Mouse (Mus musculus): ENCODE measurements at regions not wholly inside any gene's neighbourhood (a gene's known extent, or its start where the extent isn't known, plus 50 kb on each side); places are given as distances from the start of the nearest gene placed in this dataset.
"Not testable (repeated sequence)": the region's sequence is repeated elsewhere in the genome, so short reads cannot be mapped to it uniquely, and the experiment has no call there.

- no peaks in the 10 kb centered on the region for H3K9me3 ChIP-seq
- no peak overlapping the region for H3K4me3 ChIP-seq
- H3K9ac ChIP-seq, result no peak overlapping the region
- 73% methylated on average over 2 of the region's 2 CpGs for WGBS
- no peaks in the 10 kb centered on the region for H3K36me3 ChIP-seq
- no peak overlapping the region for H3K27ac ChIP-seq
- no peaks in the 10 kb centered on the region for H3K4me1 ChIP-seq
- ATAC-seq (ENCODE audit: insufficient number of reproducible peaks, insufficient read depth, low FRiP score, low TSS enrichment, low read depth), result no peak
- H3K27me3 ChIP-seq, result no peaks in the 10 kb centered on the region
- H3K4me2 ChIP-seq, result no peak overlapping the region
Observed at GRCm38 (mm10) chr16:25478300-25478699, 191.7 kb downstream of the Tprg start.

DNA sequence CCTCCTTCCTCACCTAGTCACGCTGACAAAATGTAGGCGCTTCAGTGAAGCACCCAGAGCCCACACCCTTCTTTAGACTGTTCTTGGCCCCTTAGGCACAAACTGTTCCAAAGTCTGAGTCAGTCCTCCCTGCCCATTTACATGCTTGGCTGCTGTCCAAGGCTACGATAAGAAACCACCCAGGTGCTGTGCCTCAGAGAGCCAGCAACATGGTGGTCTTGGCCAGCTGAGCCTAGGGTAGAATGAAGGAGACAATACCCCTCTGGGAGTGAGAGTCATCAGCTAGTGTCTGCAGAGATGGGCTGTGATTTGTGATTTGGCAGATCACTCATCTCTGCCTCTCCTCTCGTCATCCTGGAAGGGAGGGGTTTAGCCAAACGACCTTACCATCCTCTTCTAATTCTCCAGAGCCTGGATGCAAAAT is 197.2 kb downstream of the Tprg start:
- 58% methylated on average over 5 of the region's 5 CpGs for WGBS
- H3K4me3 ChIP-seq, result no peak overlapping the region
- H3K9me3 ChIP-seq, result no peaks in the 10 kb centered on the region
- no peak overlapping the region for H3K4me2 ChIP-seq
- H3K9ac ChIP-seq, result no peak overlapping the region
- H3K36me3 ChIP-seq, result no peaks in the 10 kb centered on the region
- no peak overlapping the region for H3K27ac ChIP-seq
- peak; percentile 56; the same call in 1 of the 2 replicates for ATAC-seq (ENCODE audit: insufficient number of reproducible peaks, insufficient read depth, low FRiP score, low TSS enrichment, low read depth)
- no peaks in the 10 kb centered on the region for H3K27me3 ChIP-seq
- H3K4me1 ChIP-seq, result no peaks in the 10 kb centered on the region

DNA sequence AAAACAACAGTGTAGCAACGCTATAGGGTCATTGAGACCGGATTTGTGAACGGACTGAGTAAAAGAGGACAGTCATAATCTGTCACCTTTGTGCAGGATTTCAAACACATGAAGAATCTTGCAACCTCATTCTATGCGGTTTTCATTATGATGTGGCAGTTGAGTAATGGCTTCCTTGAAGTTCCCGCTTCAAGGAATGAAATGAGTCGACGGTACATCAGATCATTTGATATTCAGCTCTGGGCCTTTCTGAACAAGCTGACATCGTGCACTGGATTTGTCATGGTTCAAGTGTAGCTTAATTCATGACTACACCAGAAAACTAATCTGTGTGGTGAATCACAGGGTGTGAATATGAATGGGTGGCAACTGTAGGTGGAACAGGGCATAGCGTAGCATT is 198.4 kb downstream of the Tprg start:
- Histone ChIP-seq H3K4me2 (no peak overlapping the region), H3K27ac (no peak overlapping the region), H3K4me1 (no peaks in the 10 kb centered on the region), H3K4me3 (no peak overlapping the region), H3K9me3 (no peaks in the 10 kb centered on the region), H3K27me3 (no peaks in the 10 kb centered on the region), H3K36me3 (no peaks in the 10 kb centered on the region), H3K9ac (no peak overlapping the region)
- 85% methylated on average over 9 of the region's 9 CpGs for WGBS
- no peak for ATAC-seq (ENCODE audit: insufficient number of reproducible peaks, insufficient read depth, low FRiP score, low TSS enrichment, low read depth)

DNA sequence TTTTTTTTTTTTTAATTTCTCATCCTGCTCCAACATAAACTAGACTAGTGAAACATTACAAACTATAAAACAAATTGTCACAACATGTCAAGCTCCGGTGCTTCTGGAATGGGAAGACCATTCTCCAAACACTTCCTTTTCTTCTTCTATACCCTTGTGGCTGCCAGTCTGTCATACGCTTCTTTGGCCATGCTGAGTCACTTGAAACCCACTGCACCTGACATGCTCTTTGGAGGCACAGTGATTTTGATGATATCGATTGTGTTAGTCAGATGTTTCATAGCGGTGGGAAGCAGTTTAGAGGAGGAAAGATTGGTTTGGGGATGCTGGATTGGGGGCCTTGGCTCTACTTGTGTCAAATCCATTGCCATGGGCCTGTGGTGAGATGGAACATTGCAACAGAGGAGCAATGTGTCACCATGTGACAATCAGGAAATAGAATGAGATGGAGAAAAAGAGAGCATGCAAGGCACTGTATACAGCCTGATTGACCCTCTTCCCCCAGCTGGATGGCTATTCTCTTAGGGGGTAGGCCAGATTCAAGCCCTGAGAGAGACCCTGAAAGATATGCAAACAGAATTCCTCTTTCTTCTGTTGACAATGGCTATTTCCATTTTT is 197.0 kb upstream of the Trp63 start:
- no peak overlapping the region for H3K4me2 ChIP-seq
- no peak overlapping the region for H3K9ac ChIP-seq
- ATAC-seq (ENCODE audit: insufficient number of reproducible peaks, insufficient read depth, low FRiP score, low TSS enrichment, low read depth), result no peak
- H3K36me3 ChIP-seq, result no peaks in the 10 kb centered on the region
- H3K4me3 ChIP-seq, result no peak overlapping the region
- WGBS, result 89% methylated on average over 4 of the region's 4 CpGs
- no peaks in the 10 kb centered on the region for H3K9me3 ChIP-seq
- no peak overlapping the region for H3K27ac ChIP-seq
- H3K4me1 ChIP-seq, result no peaks in the 10 kb centered on the region
- no peaks in the 10 kb centered on the region for H3K27me3 ChIP-seq

GRCm38 (mm10) chr16:25490847-25491246 is 192.7 kb upstream of the Trp63 start:
- Histone ChIP-seq H3K27me3 (no peaks in the 10 kb centered on the region), H3K27ac (no peak overlapping the region), H3K4me2 (no peak overlapping the region), H3K9ac (no peak overlapping the region), H3K9me3 (no peaks in the 10 kb centered on the region), H3K4me3 (no peak overlapping the region), H3K4me1 (no peaks in the 10 kb centered on the region), H3K36me3 (no peaks in the 10 kb centered on the region)
- WGBS, result 77% methylated on average over 3 of the region's 3 CpGs
- ATAC-seq (ENCODE audit: insufficient number of reproducible peaks, insufficient read depth, low FRiP score, low TSS enrichment, low read depth), result no peak

GRCm38 (mm10) chr16:25494153-25494552 is 189.4 kb upstream of the Trp63 start:
- WGBS, result 88% methylated on average over 3 of the region's 3 CpGs
- Histone ChIP-seq H3K27me3 (no peaks in the 10 kb centered on the region), H3K27ac (no peak overlapping the region), H3K36me3 (no peaks in the 10 kb centered on the region), H3K9ac (no peak overlapping the region), H3K9me3 (no peaks in the 10 kb centered on the region), H3K4me2 (no peak overlapping the region), H3K4me1 (peaks cover 3% of the 10 kb centered on the region; the same call in 1 of the 2 replicates), H3K4me3 (no peak overlapping the region)
- ATAC-seq (ENCODE audit: insufficient number of reproducible peaks, insufficient read depth, low FRiP score, low TSS enrichment, low read depth), result no peak

DNA sequence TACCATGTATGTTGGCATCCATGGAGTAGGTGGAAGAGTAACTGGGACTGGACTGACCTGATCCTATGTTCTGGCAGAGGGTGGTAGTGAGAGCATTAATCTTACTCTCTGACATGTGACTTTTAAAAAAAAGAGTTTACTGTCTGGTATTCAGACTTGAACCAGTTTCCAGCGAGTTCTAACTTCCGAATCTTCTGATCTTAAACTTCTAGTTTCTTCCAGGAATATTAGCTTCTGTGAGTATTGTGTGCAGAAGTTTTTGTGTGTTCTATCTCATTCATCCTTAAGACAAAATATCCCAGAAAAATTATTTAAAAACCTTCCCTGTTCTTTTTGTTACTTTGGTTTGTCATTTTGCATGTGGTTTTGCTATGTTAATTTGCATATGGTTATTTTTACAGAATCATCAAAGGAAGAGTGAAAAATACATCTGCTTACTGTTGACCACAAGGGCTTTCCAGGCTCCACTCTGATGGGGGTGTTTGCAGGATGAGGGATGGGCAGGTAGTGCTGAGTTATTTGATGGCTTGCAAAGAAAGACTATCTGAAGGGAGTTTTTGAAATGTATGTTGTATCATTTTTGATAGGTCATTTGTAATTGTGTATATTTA is 187.9 kb upstream of the Trp63 start:
- WGBS, result 85% methylated on average over 2 of the region's 2 CpGs
- Histone ChIP-seq H3K9ac (no peak overlapping the region), H3K27me3 (no peaks in the 10 kb centered on the region), H3K4me2 (no peak overlapping the region), H3K4me1 (peaks cover 3% of the 10 kb centered on the region; the same call in 1 of the 2 replicates), H3K36me3 (no peaks in the 10 kb centered on the region), H3K27ac (no peak overlapping the region), H3K4me3 (no peak overlapping the region), H3K9me3 (no peaks in the 10 kb centered on the region)
- ATAC-seq (ENCODE audit: insufficient number of reproducible peaks, insufficient read depth, low FRiP score, low TSS enrichment, low read depth), result no peak

DNA sequence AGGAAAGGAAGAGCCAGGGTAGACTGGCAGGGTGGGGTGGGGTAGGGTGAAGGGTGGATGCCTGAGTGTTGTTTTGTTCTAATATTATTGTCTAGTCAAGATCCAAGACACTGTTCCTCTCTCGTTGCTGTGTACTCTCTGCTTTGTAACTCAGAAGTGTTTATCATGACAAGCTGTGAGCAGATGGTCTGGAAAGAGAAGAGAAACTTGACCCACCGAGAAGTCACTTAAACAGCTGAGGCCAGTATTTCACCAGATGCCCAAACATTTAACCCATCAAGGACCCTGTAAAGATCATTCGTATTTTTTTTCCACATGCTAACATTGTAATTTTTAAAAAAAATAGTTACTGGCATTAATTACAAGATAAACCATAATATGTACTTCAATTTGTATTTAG is 178.7 kb upstream of the Trp63 start:
- Histone ChIP-seq H3K27ac (no peak overlapping the region), H3K27me3 (no peaks in the 10 kb centered on the region)
- WGBS, result 42% methylated on average over 3 of the region's 3 CpGs

DNA sequence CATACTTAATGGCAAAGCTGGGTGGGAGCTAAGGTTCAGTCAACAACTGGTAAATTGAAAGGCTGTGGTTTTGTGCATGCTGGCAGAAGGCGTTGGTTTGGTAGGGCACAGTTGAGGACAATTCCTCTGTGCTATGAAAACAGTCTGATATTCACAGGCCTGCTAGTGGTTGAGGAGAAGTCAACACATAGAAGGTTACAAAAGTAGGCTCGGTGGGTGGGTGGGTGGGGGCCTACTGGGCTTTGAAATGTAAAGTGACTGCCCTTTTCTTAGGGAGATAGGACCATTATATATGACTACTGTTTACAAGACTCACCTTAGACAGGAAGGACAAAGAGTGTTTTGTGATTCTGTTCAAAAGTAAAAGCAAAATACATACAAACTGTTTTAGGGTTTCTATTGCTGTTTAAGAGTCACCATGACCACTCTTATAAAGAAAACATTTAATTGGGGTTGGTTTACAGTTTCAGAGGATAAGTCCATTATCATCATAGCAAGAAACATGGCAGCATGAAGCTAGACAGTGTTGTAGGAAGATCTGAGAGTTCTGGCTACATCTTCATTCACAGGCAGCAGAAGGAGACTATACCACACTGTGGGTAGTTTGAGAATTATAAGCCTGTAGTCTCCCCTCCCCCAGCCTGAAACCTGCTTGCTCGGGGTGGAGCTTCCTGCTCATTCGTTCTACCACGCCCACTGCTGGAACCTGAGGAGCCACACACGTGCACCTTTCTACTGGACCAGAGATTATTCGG is 166.3 kb upstream of the Trp63 start:
- Histone ChIP-seq H3K4me2 (no peak overlapping the region), H3K9me3 (no peaks in the 10 kb centered on the region), H3K4me3 (no peak overlapping the region), H3K9ac (no peak overlapping the region), H3K4me1 (no peaks in the 10 kb centered on the region), H3K27ac (no peak overlapping the region), H3K36me3 (no peaks in the 10 kb centered on the region), H3K27me3 (no peaks in the 10 kb centered on the region)
- 60% methylated on average over 5 of the region's 7 CpGs for whole genome bisulfite sequencing
- ATAC-seq (ENCODE audit: insufficient number of reproducible peaks, insufficient read depth, low FRiP score, low TSS enrichment, low read depth), result no peak

More for the DNA sequence above, 178.7 kb upstream of the Trp63 start:
- Histone ChIP-seq H3K4me3 (no peak overlapping the region), H3K9ac (no peak overlapping the region), H3K4me1 (no peaks in the 10 kb centered on the region), H3K9me3 (no peaks in the 10 kb centered on the region), H3K4me2 (no peak overlapping the region), H3K36me3 (no peaks in the 10 kb centered on the region)
- ATAC-seq (ENCODE audit: insufficient number of reproducible peaks, insufficient read depth, low FRiP score, low TSS enrichment, low read depth), result no peak

DNA sequence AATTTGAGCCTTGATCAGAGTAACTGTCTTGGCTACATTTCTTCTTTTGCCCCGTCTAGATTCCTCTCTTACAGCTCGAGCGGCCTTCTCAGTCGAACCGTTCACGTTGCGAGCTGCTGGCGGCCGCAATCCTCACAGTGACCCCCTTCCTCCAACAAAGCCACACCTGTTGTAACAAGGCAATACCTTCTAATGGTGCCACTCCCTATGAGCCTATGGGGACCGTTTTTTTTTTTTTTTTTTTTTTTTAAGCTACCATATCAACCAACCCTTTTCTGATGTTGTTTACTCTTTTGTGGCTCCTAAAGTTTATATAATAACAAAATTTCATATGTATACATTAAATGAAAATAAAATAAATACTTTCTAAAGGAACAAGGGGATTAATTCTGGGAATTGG is 160.4 kb upstream of the Trp63 start:
- not testable (repeated sequence) for H3K9ac ChIP-seq; ATAC-seq (ENCODE audit: insufficient number of reproducible peaks, insufficient read depth, low FRiP score, low TSS enrichment, low read depth)
- 80% methylated on average over 10 of the region's 10 CpGs for WGBS

DNA sequence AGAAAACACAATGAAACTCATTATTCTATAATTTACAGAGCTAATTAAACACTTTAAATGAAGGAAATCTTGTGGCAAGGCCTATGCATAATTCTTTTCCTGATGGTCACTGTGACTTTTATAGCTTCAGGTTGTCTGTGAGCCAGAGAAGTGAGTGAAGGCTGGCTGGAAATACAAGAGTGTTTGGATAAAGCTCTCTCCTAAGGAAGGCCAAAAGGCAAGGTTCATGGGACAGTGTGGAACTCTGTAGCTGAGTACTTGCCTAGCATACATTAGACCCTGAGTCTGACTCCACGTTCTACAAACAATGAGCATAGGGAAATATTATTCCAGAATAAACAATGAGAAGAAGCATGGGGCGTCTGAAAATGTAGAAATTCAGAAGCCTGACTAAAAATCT is 159.9 kb upstream of the Trp63 start:
- ATAC-seq (ENCODE audit: insufficient number of reproducible peaks, insufficient read depth, low FRiP score, low TSS enrichment, low read depth), result no peak
- no peaks in the 10 kb centered on the region for H3K9me3 ChIP-seq
- no peaks in the 10 kb centered on the region for H3K4me1 ChIP-seq
- H3K27ac ChIP-seq, result no peak overlapping the region
- H3K27me3 ChIP-seq, result no peaks in the 10 kb centered on the region
- H3K4me3 ChIP-seq, result no peak overlapping the region
- no peaks in the 10 kb centered on the region for H3K36me3 ChIP-seq
- H3K4me2 ChIP-seq, result no peak overlapping the region
- WGBS, result 75% methylated on average over 2 of the region's 2 CpGs
- no peak overlapping the region for H3K9ac ChIP-seq

More for the DNA sequence above, 160.4 kb upstream of the Trp63 start:
- not testable (repeated sequence) for H3K27ac ChIP-seq, H3K4me3 ChIP-seq, H3K36me3 ChIP-seq, H3K4me1 ChIP-seq, H3K27me3 ChIP-seq, H3K9me3 ChIP-seq, H3K4me2 ChIP-seq

- Histone ChIP-seq H3K27ac (no peak overlapping the region), H3K4me1 (no peaks in the 10 kb centered on the region)
- no peak for ATAC-seq (ENCODE audit: insufficient number of reproducible peaks, insufficient read depth, low FRiP score, low TSS enrichment, low read depth)
Observed at GRCm38 (mm10) chr16:25527850-25528249, 155.7 kb upstream of the Trp63 start.

More at GRCm38 (mm10) chr16:25527850-25528249, 155.7 kb upstream of the Trp63 start:
- Histone ChIP-seq H3K27me3 (no peaks in the 10 kb centered on the region), H3K4me2 (no peak overlapping the region), H3K9ac (no peak overlapping the region), H3K36me3 (no peaks in the 10 kb centered on the region), H3K9me3 (no peaks in the 10 kb centered on the region), H3K4me3 (no peak overlapping the region)
